Mouse (Mus musculus) C2C12 (cell line): Measurements from ENCODE around the gene Srpk3.

Source experiments
- CEBPB ChIP-seq: IDR thresholded peaks from one replicate; pipeline ENCODE4 v1.6.1; 2011; ENCODE audit warnings: low read depth, mild to moderate bottlenecking, control low read depth, moderate library complexity
- CTCF ChIP-seq: IDR thresholded peaks from one replicate; pipeline ENCODE4 v1.5.1; 2011; ENCODE audit not compliant: control insufficient read depth, insufficient read depth, insufficient read length
- MAX ChIP-seq: IDR thresholded peaks from one replicate; pipeline ENCODE4 v1.6.1; 2011; ENCODE audit warnings: mild to moderate bottlenecking, control low read depth
- MYOD1 ChIP-seq: IDR thresholded peaks from one replicate; pipeline ENCODE4 v1.6.1; 2011; ENCODE audit warnings: low read depth; ENCODE audit not compliant: control insufficient read depth, insufficient read length
- USF1 ChIP-seq: IDR thresholded peaks from one replicate; pipeline ENCODE4 v1.6.1; 2011; ENCODE audit warnings: low read depth, mild to moderate bottlenecking, control low read depth, moderate library complexity

DNA sequence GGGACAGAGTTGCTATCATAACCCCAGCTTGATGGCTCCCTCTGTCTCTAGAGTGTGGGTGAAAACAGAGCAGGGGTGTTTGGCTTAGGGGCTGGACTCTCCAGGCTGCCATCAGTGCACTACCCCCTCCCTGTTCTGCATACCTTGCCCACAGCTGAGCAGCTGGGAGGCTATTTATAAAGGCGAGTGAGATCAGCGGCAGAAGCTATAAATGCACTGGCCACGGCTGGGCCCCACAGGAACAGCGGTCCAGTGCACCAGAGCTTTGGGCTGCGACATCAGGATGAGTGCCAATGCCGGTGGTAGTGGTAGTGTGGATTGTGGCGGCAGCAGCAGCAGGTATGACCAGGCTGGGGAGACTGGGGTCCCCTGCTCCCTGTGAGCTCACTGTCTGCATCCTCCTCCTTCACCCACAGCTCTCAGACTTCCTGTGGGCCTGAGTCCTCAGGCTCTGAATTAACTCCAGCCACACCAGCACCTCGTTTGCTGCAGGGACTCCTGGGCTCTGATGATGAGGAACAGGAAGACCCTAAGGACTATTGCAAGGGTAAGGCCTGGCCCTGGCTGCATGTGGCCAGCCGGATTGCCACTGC, at the start of gene Srpk3:
- TF ChIP-seq CTCF (no peak), MAX (no peak), MYOD1 (no peak), USF1 (no peak), CEBPB (no peak)
